Mouse (Mus musculus) CH12.LX (cell line): ENCODE measurements at regions not wholly inside any gene's neighbourhood (a gene's known extent, or its start where the extent isn't known, plus 50 kb on each side); places are given as distances from the start of the nearest gene placed in this dataset.

Experiments used
- CTCF ChIP-seq, 2 experiments: IDR thresholded peaks in 1 of 2; conservative IDR thresholded peaks in 1 of 2; 2 replicates each; pipeline ENCODE4 v1.5.1; 2011 to 2012; ENCODE audit warnings: low read depth in 2 of 2, low read length in 2 of 2, improper control_type of control experiment in 1 of 2, inconsistent platforms in 1 of 2, mild to moderate bottlenecking in 1 of 2, moderate library complexity in 1 of 2
- E2F4 ChIP-seq: IDR thresholded peaks from 2 replicates; pipeline ENCODE4 v1.6.1; 2011; ENCODE audit warnings: low read depth, low read length, improper control_type of control experiment; ENCODE audit not compliant: insufficient replicate concordance
- EP300 ChIP-seq: IDR thresholded peaks from 2 replicates; pipeline ENCODE4 v1.6.1; 2011; ENCODE audit warnings: low read length, improper control_type of control experiment
- HCFC1 ChIP-seq: IDR thresholded peaks from 2 replicates; pipeline ENCODE4 v1.6.1; 2012; ENCODE audit warnings: low read depth, mild to moderate bottlenecking, inconsistent platforms, low read length, improper control_type of control experiment
- MAFK ChIP-seq: IDR thresholded peaks from 2 replicates; pipeline ENCODE4 v1.6.1; 2011; ENCODE audit warnings: low read length, improper control_type of control experiment; ENCODE audit not compliant: insufficient replicate concordance
- MAZ ChIP-seq: IDR thresholded peaks from 2 replicates; pipeline ENCODE4 v1.6.1; 2012; ENCODE audit warnings: low read depth, mild to moderate bottlenecking, inconsistent platforms, low read length, improper control_type of control experiment, moderate library complexity
- SMC3 ChIP-seq: IDR thresholded peaks from 2 replicates; pipeline ENCODE4 v1.6.1; 2011; ENCODE audit warnings: low read depth, low read length, improper control_type of control experiment
- USF1 ChIP-seq: IDR thresholded peaks from 2 replicates; pipeline ENCODE4 v1.6.1; 2014; ENCODE audit warnings: low read depth, mild to moderate bottlenecking, inconsistent platforms, low read length, improper control_type of control experiment

- no peak for TF ChIP-seq EP300
- no peak for TF ChIP-seq E2F4
- TF ChIP-seq HCFC1 = no peak
- no peak for TF ChIP-seq USF1
- no peak for TF ChIP-seq MAZ
- TF ChIP-seq CTCF (conservative IDR thresholded peaks at IDR 0.05 in 1 of 2, IDR thresholded peaks at IDR 0.05 in 1 of 2; ENCODE audit: low read depth in 2 of 2, low read length in 2 of 2) = no peak
- no peak for TF ChIP-seq MAFK
- no peak for TF ChIP-seq SMC3
These were observed 75.2 kb upstream of the Sulf2 start for GRCm38 (mm10) chr2:166230617-166231016.
